Mouse (Mus musculus) bone marrow, adult 2 months (tissue): ENCODE data around the gene Sypl.

Experiments
- CTCF ChIP-seq: fragments of 200-500 bp; IDR thresholded peaks from 2 replicates; pipeline ENCODE4 v1.5.1; 2011; ENCODE audit warnings: low read length, control low read depth; ENCODE audit not compliant: control insufficient read depth, insufficient read depth
- POLR2A ChIP-seq: fragments of 200-500 bp; IDR thresholded peaks from 2 replicates; pipeline ENCODE4 v1.6.1; 2011; ENCODE audit warnings: low read depth, mild to moderate bottlenecking, control low read depth, low read length, borderline replicate concordance; ENCODE audit not compliant: control insufficient read depth

DNA sequence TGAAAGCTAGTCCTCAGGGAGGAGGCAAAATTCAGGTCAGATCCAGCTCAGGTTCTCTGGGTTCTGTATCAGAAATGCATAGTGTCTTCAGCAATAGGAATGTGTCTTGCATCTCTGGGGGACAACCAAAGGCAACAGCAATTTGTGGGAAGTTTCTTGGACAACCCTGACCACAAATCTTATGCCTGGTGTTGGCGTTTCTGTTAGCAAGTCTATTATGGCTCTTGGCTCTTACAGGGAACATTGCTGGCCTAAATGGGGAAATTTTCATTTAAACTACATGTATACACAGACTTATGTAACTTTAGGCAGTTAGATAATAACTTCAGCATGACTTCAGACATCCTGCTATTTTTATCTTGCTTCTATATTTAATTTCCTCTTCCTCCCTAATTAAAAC lies 18.6 kb downstream of the Sypl start:
- TF ChIP-seq POLR2A (no peak), CTCF (no peak)
